Mouse (Mus musculus) adrenal gland, adult 8-10 months (tissue): ENCODE results near the gene Cyp2j5. TPM values are rescaled to one million over a fixed set of nuclear protein-coding genes. Genes with fewer than 3 reads are reported as not detected.
"Not testable (repeated sequence)": the region's sequence is repeated elsewhere in the genome, so short reads cannot be mapped to it uniquely, and the experiment has no call there.

Experiments used
- DNase-seq: peaks from one replicate; pipeline ENCODE4 v3.0.0; 2022
- total RNA-seq, 4 experiments: library from RNA; stranded (reverse); gene quantifications; 2 replicates each; pipeline ENCODE4 v1.2.4; 2022

The Cyp2j5 gene
- under 1 TPM in 2 of 4 experiments, not detected in 2; 0.09 to 0.16 TPM for total RNA-seq

GRCm38 (mm10) chr4:96663991-96664390, at the start of gene Cyp2j5:
Cyp2j5 (minus strand) TSS chr4:96664154.
- DNase-seq = no peak

GRCm38 (mm10) chr4:96705281-96705951, 41.5 kb upstream of the Cyp2j5 start:
- DNase-seq = peak; percentile 64

- DNase-seq = no peak
These were observed 34.2 kb upstream of the Cyp2j5 start for GRCm38 (mm10) chr4:96698218-96698561.

GRCm38 (mm10) chr4:96697511-96698217, 33.7 kb upstream of the Cyp2j5 start:
- no peak for DNase-seq

GRCm38 (mm10) chr4:96696614-96697360, 32.8 kb upstream of the Cyp2j5 start:
- DNase-seq = no peak

GRCm38 (mm10) chr4:96687358-96687803, 23.4 kb upstream of the Cyp2j5 start:
- no peak for DNase-seq

- no peak for DNase-seq
These were observed 19.5 kb upstream of the Cyp2j5 start for GRCm38 (mm10) chr4:96683474-96683873.

GRCm38 (mm10) chr4:96680966-96681365, 17.0 kb upstream of the Cyp2j5 start:
- no peak for DNase-seq

- no peak for DNase-seq
These were observed 16.3 kb upstream of the Cyp2j5 start for GRCm38 (mm10) chr4:96680233-96680632.

GRCm38 (mm10) chr4:96664668-96665454, 907 bp upstream of the Cyp2j5 start:
- DNase-seq = no peak

GRCm38 (mm10) chr4:96635455-96635854, 28.5 kb downstream of the Cyp2j5 start:
- no peak for DNase-seq

GRCm38 (mm10) chr4:96622474-96622873, 41.5 kb downstream of the Cyp2j5 start:
- DNase-seq = no peak

GRCm38 (mm10) chr4:96591791-96592150, 72.2 kb downstream of the Cyp2j5 start:
- DNase-seq = peak; percentile 13

- peak; percentile 18 for DNase-seq
These were observed 72.8 kb downstream of the Cyp2j5 start, which contains the start of gene Cyp2j9 for GRCm38 (mm10) chr4:96590911-96591790. Cyp2j9 (minus strand) TSS chr4:96591578.

- no peak for DNase-seq
These were observed 82.4 kb downstream of the Cyp2j5 start for GRCm38 (mm10) chr4:96581425-96582088.

GRCm38 (mm10) chr4:96580351-96580750, 83.6 kb downstream of the Cyp2j5 start:
- DNase-seq = not testable (repeated sequence)
